Mouse (Mus musculus): ENCODE measurements around the gene Tmem9b. TPM values are rescaled to one million over a fixed set of nuclear protein-coding genes. Genes with fewer than 3 reads are reported as not detected.

The Tmem9b gene
- polyA plus RNA-seq, 1 experiment from 2014 or later: 53.2 TPM

- no peak for DNase-seq (ENCODE audit: low spot score)
- WGBS: 52% methylated on average over 2 of the region's 2 CpGs
- Histone ChIP-seq H3K4me1 (replicated peaks) (no peaks in the 10 kb centered on the region), H3K9me3 (no peaks in the 10 kb centered on the region), H3K27me3 (ENCODE audit: insufficient read depth, poor library complexity, severe bottlenecking) (no peaks in the 10 kb centered on the region), H3K4me3 (no peak overlapping the region), H3K36me3 (no peaks in the 10 kb centered on the region), H3K27ac (no peak overlapping the region)
Measured at GRCm38 (mm10) chr7:109768699-109769383, 16.2 kb upstream of the Tmem9b start.

- DNase-seq (ENCODE audit: low spot score): no peak
- no peaks in the 10 kb centered on the region for H3K9me3 ChIP-seq
- 87% methylated on average over 7 of the region's 7 CpGs for WGBS
- H3K4me1 ChIP-seq (replicated peaks): no peaks in the 10 kb centered on the region
- H3K27ac ChIP-seq: no peak overlapping the region
- H3K36me3 ChIP-seq: no peaks in the 10 kb centered on the region
- H3K4me3 ChIP-seq: no peak overlapping the region
- H3K27me3 ChIP-seq (ENCODE audit: insufficient read depth, poor library complexity, severe bottlenecking): no peaks in the 10 kb centered on the region
Measured at GRCm38 (mm10) chr7:109767575-109768350, 15.1 kb upstream of the Tmem9b start.

GRCm38 (mm10) chr7:109764009-109764408, 11.3 kb upstream of the Tmem9b start:
- no peaks in the 10 kb centered on the region for H3K9me3 ChIP-seq
- no peaks in the 10 kb centered on the region for H3K27me3 ChIP-seq (ENCODE audit: insufficient read depth, poor library complexity, severe bottlenecking)
- H3K36me3 ChIP-seq: no peaks in the 10 kb centered on the region
- WGBS: 81% methylated on average over 2 of the region's 2 CpGs
- DNase-seq (ENCODE audit: low spot score): no peak
- H3K4me1 ChIP-seq (replicated peaks): no peaks in the 10 kb centered on the region
- H3K4me3 ChIP-seq: no peak overlapping the region
- no peak overlapping the region for H3K27ac ChIP-seq

GRCm38 (mm10) chr7:109756291-109756690, 3.6 kb upstream of the Tmem9b start:
- Histone ChIP-seq H3K27ac (no peak overlapping the region), H3K27me3 (ENCODE audit: insufficient read depth, poor library complexity, severe bottlenecking) (no peaks in the 10 kb centered on the region), H3K9me3 (no peaks in the 10 kb centered on the region), H3K36me3 (no peaks in the 10 kb centered on the region), H3K4me3 (no peak overlapping the region), H3K4me1 (replicated peaks) (peaks cover 22% of the 10 kb centered on the region)
- no peak for DNase-seq (ENCODE audit: low spot score)
- 90% methylated on average over 3 of the region's 3 CpGs for WGBS

GRCm38 (mm10) chr7:109754034-109754433, 1.4 kb upstream of the Tmem9b start:
- H3K4me3 ChIP-seq: no peak overlapping the region
- H3K27me3 ChIP-seq (ENCODE audit: insufficient read depth, poor library complexity, severe bottlenecking): no peaks in the 10 kb centered on the region
- WGBS: 94% methylated on average over 8 of the region's 8 CpGs
- no peak overlapping the region for H3K27ac ChIP-seq
- peaks cover 27% of the 10 kb centered on the region for H3K4me1 ChIP-seq (replicated peaks)
- H3K36me3 ChIP-seq: no peaks in the 10 kb centered on the region
- H3K9me3 ChIP-seq: no peaks in the 10 kb centered on the region
- DNase-seq (ENCODE audit: low spot score): no peak

GRCm38 (mm10) chr7:109751427-109752007, 1.2 kb downstream of the Tmem9b start:
- 5% methylated on average over 13 of the region's 13 CpGs for WGBS
- DNase-seq (ENCODE audit: low spot score): no peak
- Histone ChIP-seq H3K4me1 (replicated peaks) (peaks cover 27% of the 10 kb centered on the region), H3K9me3 (no peaks in the 10 kb centered on the region), H3K4me3 (peak overlapping the region; percentile 94), H3K27me3 (ENCODE audit: insufficient read depth, poor library complexity, severe bottlenecking) (no peaks in the 10 kb centered on the region), H3K36me3 (0 out of 2 replicates have a peak, but pooled peaks cover 1% of the 10 kb centered on the region), H3K27ac (peak overlapping the region; percentile 94)

GRCm38 (mm10) chr7:109747747-109748146, 4.9 kb downstream of the Tmem9b start:
- no peak overlapping the region for H3K27ac ChIP-seq
- no peaks in the 10 kb centered on the region for H3K27me3 ChIP-seq (ENCODE audit: insufficient read depth, poor library complexity, severe bottlenecking)
- H3K4me1 ChIP-seq (replicated peaks): peaks cover 16% of the 10 kb centered on the region
- peaks cover 34% of the 10 kb centered on the region for H3K36me3 ChIP-seq
- 62% methylated on average over 1 of the region's 1 CpGs for WGBS
- no peaks in the 10 kb centered on the region for H3K9me3 ChIP-seq
- no peak overlapping the region for H3K4me3 ChIP-seq
- DNase-seq (ENCODE audit: low spot score): no peak

- 90% methylated on average over 4 of the region's 4 CpGs for WGBS
- Histone ChIP-seq H3K9me3 (no peaks in the 10 kb centered on the region), H3K36me3 (peaks cover 65% of the 10 kb centered on the region), H3K27ac (no peak overlapping the region), H3K27me3 (ENCODE audit: insufficient read depth, poor library complexity, severe bottlenecking) (no peaks in the 10 kb centered on the region), H3K4me3 (no peak overlapping the region), H3K4me1 (replicated peaks) (no peaks in the 10 kb centered on the region)
- no peak for DNase-seq (ENCODE audit: low spot score)
Measured at GRCm38 (mm10) chr7:109741703-109742102, 11.0 kb downstream of the Tmem9b start.

GRCm38 (mm10) chr7:109741060-109741459, 11.6 kb downstream of the Tmem9b start:
- Histone ChIP-seq H3K9me3 (no peaks in the 10 kb centered on the region), H3K36me3 (peaks cover 65% of the 10 kb centered on the region), H3K4me1 (replicated peaks) (no peaks in the 10 kb centered on the region), H3K27ac (no peak overlapping the region), H3K4me3 (no peak overlapping the region), H3K27me3 (ENCODE audit: insufficient read depth, poor library complexity, severe bottlenecking) (no peaks in the 10 kb centered on the region)
- 80% methylated on average over 1 of the region's 1 CpGs for WGBS
- DNase-seq (ENCODE audit: low spot score): no peak

GRCm38 (mm10) chr7:109739822-109740370, 12.8 kb downstream of the Tmem9b start:
- Histone ChIP-seq H3K27me3 (ENCODE audit: insufficient read depth, poor library complexity, severe bottlenecking) (no peaks in the 10 kb centered on the region), H3K4me1 (replicated peaks) (no peaks in the 10 kb centered on the region), H3K36me3 (peaks cover 68% of the 10 kb centered on the region), H3K9me3 (no peaks in the 10 kb centered on the region), H3K27ac (no peak overlapping the region), H3K4me3 (no peak overlapping the region)
- DNase-seq (ENCODE audit: low spot score): no peak
- WGBS: 87% methylated on average over 5 of the region's 5 CpGs

GRCm38 (mm10) chr7:109734806-109735205, 17.9 kb downstream of the Tmem9b start:
- DNase-seq (ENCODE audit: low spot score): no peak
- no peak overlapping the region for H3K27ac ChIP-seq
- WGBS: 90% methylated on average over 4 of the region's 4 CpGs
- no peak overlapping the region for H3K4me3 ChIP-seq
- H3K4me1 ChIP-seq (replicated peaks): peaks cover 3% of the 10 kb centered on the region; the same call in 1 of the 2 replicates
- peaks cover 27% of the 10 kb centered on the region for H3K36me3 ChIP-seq
- no peaks in the 10 kb centered on the region for H3K9me3 ChIP-seq
- H3K27me3 ChIP-seq (ENCODE audit: insufficient read depth, poor library complexity, severe bottlenecking): no peaks in the 10 kb centered on the region

- no peaks in the 10 kb centered on the region for H3K9me3 ChIP-seq
- WGBS: 92% methylated on average over 5 of the region's 5 CpGs
- H3K4me3 ChIP-seq: no peak within 1 kb of the TSS
- H3K36me3 ChIP-seq: peaks cover 16% of the 10 kb centered on the region
- DNase-seq (ENCODE audit: low spot score): no peak
- H3K27me3 ChIP-seq (ENCODE audit: insufficient read depth, poor library complexity, severe bottlenecking): no peaks in the 10 kb centered on the region
- H3K4me1 ChIP-seq (replicated peaks): peaks cover 3% of the 10 kb centered on the region; the same call in 1 of the 2 replicates
- no peak within 1 kb of the TSS for H3K27ac ChIP-seq
Measured at GRCm38 (mm10) chr7:109731626-109732025, 21.0 kb downstream of the Tmem9b start, which contains the start of gene Ascl3. Gene Ascl3, minus strand, starts transcription at chr7:109731726.

GRCm38 (mm10) chr7:109723697-109724096, 29.0 kb downstream of the Tmem9b start, which contains the start of gene BC051019:
Gene BC051019, minus strand, starts transcription at chr7:109723850.
- no peaks in the 10 kb centered on the region for H3K4me1 ChIP-seq (replicated peaks)
- H3K27ac ChIP-seq: no peak within 1 kb of the TSS
- H3K36me3 ChIP-seq: no peaks in the 10 kb centered on the region
- 91% methylated on average over 5 of the region's 5 CpGs for WGBS
- no peaks in the 10 kb centered on the region for H3K27me3 ChIP-seq (ENCODE audit: insufficient read depth, poor library complexity, severe bottlenecking)
- DNase-seq (ENCODE audit: low spot score): no peak
- H3K4me3 ChIP-seq: no peak within 1 kb of the TSS
- H3K9me3 ChIP-seq: peaks cover 5% of the 10 kb centered on the region; the same call in 1 of the 2 replicates
